Comparison of ENCODE assay signal across 9 mouse cellular contexts in the genomic region with DNA sequence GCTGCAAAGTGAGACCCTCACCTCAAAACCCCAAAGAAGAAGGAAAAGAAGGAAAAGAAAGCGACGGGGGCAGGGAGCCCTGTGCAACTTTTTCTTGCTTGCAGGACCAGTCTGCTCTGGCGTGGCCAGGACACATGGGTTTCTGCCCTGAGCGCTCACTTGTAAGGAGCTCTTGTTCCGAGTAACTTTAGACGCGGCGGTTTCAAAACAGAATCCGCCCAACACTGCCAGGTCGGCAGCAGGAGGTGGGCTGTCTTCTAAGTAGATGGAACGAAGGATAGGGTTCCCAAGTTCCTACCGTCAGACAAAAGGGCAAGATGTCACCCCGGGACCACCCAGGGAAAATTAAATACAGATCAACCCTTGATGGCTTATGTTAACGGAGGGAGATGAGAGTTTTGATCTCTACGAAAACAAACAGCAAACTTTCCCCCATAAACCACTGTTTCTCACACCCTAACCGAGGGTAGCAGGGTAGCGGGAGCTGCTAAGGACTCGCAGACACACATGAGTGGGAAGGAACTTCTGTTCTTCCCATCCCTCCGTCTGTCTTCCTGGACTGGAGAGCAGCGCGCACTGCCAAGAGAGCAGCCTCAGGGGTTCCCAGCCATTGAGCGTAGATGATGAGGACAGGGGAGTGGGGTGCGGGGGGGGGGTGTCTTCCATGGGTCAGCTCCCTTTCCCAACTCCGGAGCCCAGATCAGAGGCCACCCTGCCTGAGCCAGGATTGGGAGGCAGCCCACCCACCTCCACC. TPM values are rescaled to one million over a fixed set of nuclear protein-coding genes. Genes with fewer than 3 reads are reported as not detected.
DNase-seq lines count a peak whose midpoint lies in the region; ATAC-seq and TF ChIP-seq lines count a peak whose summit lies in the region.
"Had no signal": no experiment of that assay in that cellular context is flagged by ENCODE, and none has a peak within 500 bp of the region (broad histone marks: within the 10 kb centered on the region; RNA-seq: fewer than 3 reads in every experiment).

No protein-coding gene starts in this region.

- DNase-seq in left cerebral cortex, adult 18-20 months (ENCODE audit: low spot score in 2 of 2): peak; percentile 7 to 19
- DNase-seq in left cerebral cortex, adult 11 months (ENCODE audit: low spot score): no peak
- peak; percentile 64 for DNase-seq in embryo, embryonic 10.5 days (ENCODE audit: low spot score)
- DNase-seq in heart, postnatal 10 days: peak; percentile 8 to 11
- peak; percentile 21 for DNase-seq in stomach, postnatal 0 days (ENCODE audit: low spot score)
- no peak for DNase-seq in thymus, adult 18-20 months
- no peak for DNase-seq in cerebellum, adult 8-10 months

- no peak overlapping the region for H3K27ac ChIP-seq in limb, embryonic 13.5 days
- H3K27ac ChIP-seq in stomach, postnatal 0 days (replicated peaks): no peak overlapping the region
- H3K27ac ChIP-seq: liver, embryonic 14.5 days had no signal

- 0 out of 2 replicates have a peak, but pooled peaks cover 4% of the 10 kb centered on the region for H3K9me3 ChIP-seq in limb, embryonic 13.5 days
- no peaks in the 10 kb centered on the region for H3K9me3 ChIP-seq in stomach, postnatal 0 days (ENCODE audit: control insufficient read depth, low read length)

- H3K36me3 ChIP-seq in limb, embryonic 13.5 days: no peaks in the 10 kb centered on the region
- H3K36me3 ChIP-seq in stomach, postnatal 0 days (ENCODE audit: control insufficient read depth, insufficient read depth, low read length): no peaks in the 10 kb centered on the region

- no peaks in the 10 kb centered on the region for H3K27me3 ChIP-seq in limb, embryonic 13.5 days
- no peaks in the 10 kb centered on the region for H3K27me3 ChIP-seq in stomach, postnatal 0 days (ENCODE audit: control insufficient read depth, insufficient read depth, low read length)

- ATAC-seq in limb, embryonic 13.5 days (ENCODE audit: low FRiP score, low read depth): peak; percentile 64
- no peak for ATAC-seq in stomach, postnatal 0 days (ENCODE audit: low FRiP score, low TSS enrichment)

- TF ChIP-seq EP300 in stomach, postnatal 0 days (optimal IDR thresholded peaks at IDR 0.05): no peak

- WGBS in limb, embryonic 13.5 days: 22% methylated on average over 24 of the region's 24 CpGs
- WGBS in stomach, postnatal 0 days: 14% methylated on average over 24 of the region's 24 CpGs

- peak overlapping the region; percentile 43; the same call in 1 of the 2 replicates for H3K9ac ChIP-seq in limb, embryonic 13.5 days
- no peak overlapping the region for H3K9ac ChIP-seq in stomach, postnatal 0 days (ENCODE audit: low read length)
- H3K9ac ChIP-seq: liver, embryonic 14.5 days had no signal

- peak overlapping the region; percentile 62 for H3K4me2 ChIP-seq in limb, embryonic 13.5 days (replicated peaks)
- H3K4me2 ChIP-seq in stomach, postnatal 0 days (replicated peaks; ENCODE audit: low read depth): peak overlapping the region; percentile 42

- TF ChIP-seq CTCF in stomach, postnatal 0 days (IDR thresholded peaks at IDR 0.05; ENCODE audit: low read depth): no peak

- H3K4me3 ChIP-seq in limb, embryonic 13.5 days: peak overlapping the region; percentile 29
- peak overlapping the region; percentile 19 for H3K4me3 ChIP-seq in stomach, postnatal 0 days (ENCODE audit: low read depth, low read length)

- peaks cover 17% of the 10 kb centered on the region for H3K4me1 ChIP-seq in limb, embryonic 13.5 days
- H3K4me1 ChIP-seq in stomach, postnatal 0 days (replicated peaks; ENCODE audit: control insufficient read depth, insufficient read depth): no peaks in the 10 kb centered on the region

- intact Hi-C loops in heart, postnatal 10 days (cut with DNase I): no loop called here

RNA-seq across cellular contexts. Expression of a gene that starts 55.7 kb away (rescaled TPM):
- 10 to 100 TPM; 17.5 to 19.2 TPM for total RNA-seq in left cerebral cortex, adult 18-20 months (2021)
- 10 to 100 TPM; 62.8 to 68.4 TPM for total RNA-seq in heart, postnatal 10 days (2021)
- polyA plus RNA-seq in limb, embryonic 13.5 days (2015; fragmentation: Nextera tagmentation; extraction: Ambion mirVana): 29.7 and 30.9 TPM in 2 replicates
- polyA plus RNA-seq in stomach, postnatal 0 days (2015; fragmentation: Nextera tagmentation; extraction: Ambion mirVana): 23.1 and 25.5 TPM in 2 replicates

Comparison
In these comparisons a context has a peak if more than half of its experiments do, and no peak if none do; other contexts are left out.
1. DNase-seq: peak in left cerebral cortex, adult 18-20 months (2 of 2), embryo, embryonic 10.5 days (single experiment), heart, postnatal 10 days (2 of 2) and stomach, postnatal 0 days (single experiment); none in left cerebral cortex, adult 11 months (single experiment), thymus, adult 18-20 months (0 of 2) and cerebellum, adult 8-10 months (single experiment).